In the genomic region with DNA sequence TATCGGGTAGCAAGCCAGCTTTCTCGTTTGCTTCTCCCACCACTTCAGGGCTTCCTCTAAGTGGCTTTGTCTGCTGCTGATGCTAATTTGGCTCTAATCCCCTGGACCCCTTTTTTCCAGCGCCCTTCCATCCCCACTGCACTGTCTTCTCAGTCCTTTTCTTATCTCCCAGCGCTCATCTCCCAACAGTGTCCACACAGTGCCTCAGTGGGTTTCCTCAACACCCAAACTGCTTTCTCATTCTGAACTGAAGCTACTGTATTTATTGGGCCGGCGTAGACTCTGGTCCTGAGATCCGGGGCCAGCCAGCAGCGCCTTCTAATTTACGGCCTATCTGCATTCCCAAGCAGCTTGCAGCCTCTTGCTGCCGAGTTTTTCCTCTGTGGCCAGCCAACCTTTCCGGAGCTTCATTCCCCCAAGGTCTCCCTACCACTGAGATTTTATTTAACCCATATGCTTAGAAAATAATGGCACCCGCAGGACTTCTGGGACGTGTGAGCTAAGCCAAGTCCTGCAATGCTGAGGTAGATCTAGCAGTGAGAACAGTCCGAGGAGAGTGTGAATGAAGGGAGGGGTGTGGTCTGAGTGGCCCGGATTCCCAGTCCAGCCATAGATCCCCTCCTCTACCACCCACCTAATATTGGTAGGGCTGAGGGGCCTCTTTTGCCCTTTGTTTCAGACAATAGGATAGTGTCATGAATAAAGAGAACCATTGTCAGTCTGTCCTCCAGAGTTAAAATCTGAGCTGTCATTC, we compare ENCODE assay signal across 9 mouse cellular contexts. TPM values are rescaled to one million over a fixed set of nuclear protein-coding genes. Genes with fewer than 3 reads are reported as not detected.
DNase-seq lines count a peak whose midpoint lies in the region; ATAC-seq and TF ChIP-seq lines count a peak whose summit lies in the region.
"Had no signal": no experiment of that assay in that cellular context is flagged by ENCODE, and none has a peak within 500 bp of the region (broad histone marks: within the 10 kb centered on the region; RNA-seq: fewer than 3 reads in every experiment).

Gng2 (minus strand) TSS at position 357 of the 754 bp plus-strand sequence.

- H3K4me3 ChIP-seq in heart, adult 2 months: peak within 1 kb of the TSS; percentile 49
- H3K4me3 ChIP-seq in G1E (ENCODE audit: low read depth, low read length): peak within 1 kb of the TSS; percentile 74
- H3K4me3 ChIP-seq in limb, embryonic 11.5 days (ENCODE audit: low read depth, low read length): peak within 1 kb of the TSS; percentile 51
- peak within 1 kb of the TSS; percentile 64 for H3K4me3 ChIP-seq in neural tube, embryonic 13.5 days

- no peak for ATAC-seq in G1E (ENCODE audit: extremely low read depth, insufficient number of reproducible peaks, low FRiP score, poor library complexity, severe bottlenecking)
- no peak for ATAC-seq in hematopoietic stem cell, adult 5-6 weeks (replicated peaks in 1 of 2; ENCODE audit: insufficient read depth in 1 of 2, low FRiP score in 2 of 2, low TSS enrichment in 1 of 2, low read depth in 1 of 2, poor library complexity in 2 of 2, severe bottlenecking in 2 of 2)
- ATAC-seq in limb, embryonic 11.5 days (ENCODE audit: insufficient number of reproducible peaks, low FRiP score, low TSS enrichment, low read depth): peak; percentile 63
- ATAC-seq in neural tube, embryonic 13.5 days (ENCODE audit: low read depth): peak; percentile 48
- ATAC-seq: Patski had no signal

- intact Hi-C loops in heart, adult 2 months (cut with DNase I): loop anchor here (1.0 to 5.0 kb wide), 3 partner anchors 90 to 270 kb away; no protein-coding TSS in a partner anchor

- WGBS in heart, adult 2 months: 31% methylated on average over 15 of the region's 15 CpGs
- WGBS in limb, embryonic 11.5 days: 2% methylated on average over 15 of the region's 15 CpGs
- 3% methylated on average over 15 of the region's 15 CpGs for WGBS in neural tube, embryonic 13.5 days

- peaks cover 4% of the 10 kb centered on the region; the same call in 1 of the 2 replicates for H3K4me1 ChIP-seq in heart, adult 2 months (ENCODE audit: control insufficient read depth, insufficient read depth, low read length)
- peaks cover 42% of the 10 kb centered on the region for H3K4me1 ChIP-seq in G1E (ENCODE audit: insufficient read depth, low read depth, low read length)
- peaks cover 8% of the 10 kb centered on the region for H3K4me1 ChIP-seq in limb, embryonic 11.5 days (ENCODE audit: control insufficient read depth, insufficient read depth, low read length)
- H3K4me1 ChIP-seq in neural tube, embryonic 13.5 days (replicated peaks): peaks cover 42% of the 10 kb centered on the region

- H3K36me3 ChIP-seq in heart, adult 2 months (ENCODE audit: control insufficient read depth, insufficient read depth, low read length): no peaks in the 10 kb centered on the region
- no peaks in the 10 kb centered on the region for H3K36me3 ChIP-seq in G1E (replicated peaks)
- no peaks in the 10 kb centered on the region for H3K36me3 ChIP-seq in limb, embryonic 11.5 days (ENCODE audit: control insufficient read depth, insufficient read depth, low read length)
- no peaks in the 10 kb centered on the region for H3K36me3 ChIP-seq in neural tube, embryonic 13.5 days

- no peaks in the 10 kb centered on the region for H3K27me3 ChIP-seq in heart, adult 2 months (ENCODE audit: control insufficient read depth, insufficient read depth, low read length)
- peaks cover 14% of the 10 kb centered on the region for H3K27me3 ChIP-seq in G1E (ENCODE audit: insufficient read depth, low read length)
- H3K27me3 ChIP-seq in limb, embryonic 11.5 days (ENCODE audit: control insufficient read depth, insufficient read depth, low read length): no peaks in the 10 kb centered on the region
- H3K27me3 ChIP-seq in neural tube, embryonic 13.5 days: no peaks in the 10 kb centered on the region

- H3K4me2 ChIP-seq in limb, embryonic 11.5 days (ENCODE audit: low read depth, severe bottlenecking): peak within 1 kb of the TSS; percentile 67
- peak within 1 kb of the TSS; percentile 56 for H3K4me2 ChIP-seq in neural tube, embryonic 13.5 days

- TF ChIP-seq POLR2A in heart, adult 2 months (IDR thresholded peaks at IDR 0.05; ENCODE audit: insufficient read depth, low read depth, low read length): no peak

- no peak for DNase-seq in heart, adult 2 months
- DNase-seq in heart, adult 9 months (ENCODE audit: low spot score in 2 of 2): no peak
- no peak for DNase-seq in G1E (ENCODE audit: low spot score)
- peak; percentile 20 for DNase-seq in embryo, embryonic 11.5 days (ENCODE audit: low read depth, low spot score)
- DNase-seq in limb, embryonic 11.5 days (ENCODE audit: low spot score): peak; percentile 61
- no peak for DNase-seq in Muller cell, postnatal 12 days (ENCODE audit: inconsistent ontology term)

- H3K79me2 ChIP-seq in heart, adult 2 months (replicated peaks; ENCODE audit: control insufficient read depth, insufficient read depth, low read length): no peaks in the 10 kb centered on the region

- no peak for TF ChIP-seq CTCF in heart, adult 2 months (IDR thresholded peaks at IDR 0.05)
- TF ChIP-seq CTCF in G1E (IDR thresholded peaks at IDR 0.05; ENCODE audit: low read depth, low read length): no peak

- no peaks in the 10 kb centered on the region for H3K9me3 ChIP-seq in G1E (replicated peaks)
- H3K9me3 ChIP-seq in limb, embryonic 11.5 days (ENCODE audit: control insufficient read depth, low read length): no peaks in the 10 kb centered on the region
- H3K9me3 ChIP-seq in neural tube, embryonic 13.5 days: no peaks in the 10 kb centered on the region

- H3K9ac ChIP-seq in heart, adult 2 months (ENCODE audit: low read depth, low read length): peak within 1 kb of the TSS; percentile 43
- H3K9ac ChIP-seq in limb, embryonic 11.5 days (ENCODE audit: low read length): peak within 1 kb of the TSS; percentile 77
- H3K9ac ChIP-seq in neural tube, embryonic 13.5 days: peak within 1 kb of the TSS; percentile 90

- H3K27ac ChIP-seq in heart, adult 2 months: peak within 1 kb of the TSS; percentile 47; the same call in 1 of the 2 replicates
- peak within 1 kb of the TSS; percentile 91 for H3K27ac ChIP-seq in limb, embryonic 11.5 days (replicated peaks; ENCODE audit: low read depth, low read length)
- H3K27ac ChIP-seq in neural tube, embryonic 13.5 days (replicated peaks): peak within 1 kb of the TSS; percentile 97

- TF ChIP-seq EP300 in heart, adult 2 months (IDR thresholded peaks at IDR 0.05; ENCODE audit: insufficient read depth, low read depth, low read length): no peak

RNA-seq across cellular contexts. Expression of gene Gng2, which starts in this region (rescaled TPM):
- total RNA-seq in heart, adult 2 months (2021): 10 to 100 TPM; 13.0 to 14.9 TPM
- polyA plus RNA-seq in heart, adult 2 months (2012; rRNA removed): 11.7 and 19.0 TPM in 2 replicates
- 85.9 and 90.4 TPM in 2 replicates for total RNA-seq in G1E (2014; fragmentation: Nextera tagmentation)
- total RNA-seq in G1E (2017): 280 and 293 TPM in 2 replicates
- 3.4 and 4.3 TPM in 2 replicates for polyA plus RNA-seq in G1E (2012)
- 67.2 and 72.2 TPM in 2 replicates for total RNA-seq in hematopoietic stem cell, adult 5-6 weeks (2017)
- polyA plus RNA-seq in limb, embryonic 11.5 days (2014; fragmentation: Nextera tagmentation; extraction: Ambion mirVana): 69.7 and 73.9 TPM in 2 replicates
- polyA plus RNA-seq in neural tube, embryonic 13.5 days (2015; fragmentation: Nextera tagmentation; extraction: Ambion mirVana): 299 and 332 TPM in 2 replicates

Comparison
In these comparisons a context has a peak if more than half of its experiments do, and no peak if none do; other contexts are left out.
1. DNase-seq: peak in embryo, embryonic 11.5 days (single experiment) and limb, embryonic 11.5 days (single experiment); none in heart, adult 2 months (0 of 2), heart, adult 9 months (0 of 2), G1E (single experiment) and Muller cell, postnatal 12 days (single experiment).
2. H3K27ac ChIP-seq: peak in every context shown above with its lines; median percentile 97 in neural tube, embryonic 13.5 days; 91 in limb, embryonic 11.5 days; 47 in heart, adult 2 months.
3. ATAC-seq: peak in limb, embryonic 11.5 days (single experiment) and neural tube, embryonic 13.5 days (single experiment); none in G1E (single experiment) and hematopoietic stem cell, adult 5-6 weeks (0 of 2).
4. Peak in every context shown above with its lines, with median percentiles within 50 percentile points of each other: H3K4me3 ChIP-seq and H3K9ac ChIP-seq.